Mouse (Mus musculus) cerebellum, postnatal 14 days (tissue): ENCODE measurements around the gene Ptma.

Experiments
- DNase-seq, 2 experiments: peaks; one replicate each; pipeline ENCODE4 v3.0.0; 2021; ENCODE audit warnings: mixed read lengths in 2 of 2

Gene Ptma

GRCm38 (mm10) chr1:86551299-86551698, 24.8 kb downstream of the Ptma start:
- DNase-seq = no peak

GRCm38 (mm10) chr1:86551877-86552276, 25.4 kb downstream of the Ptma start:
- no peak for DNase-seq

- DNase-seq = no peak
These were observed 29.1 kb downstream of the Ptma start for GRCm38 (mm10) chr1:86555665-86556064.

- no peak for DNase-seq
These were observed 31.3 kb downstream of the Ptma start for GRCm38 (mm10) chr1:86557872-86558271.

GRCm38 (mm10) chr1:86559232-86559631, 32.7 kb downstream of the Ptma start:
- DNase-seq = no peak

GRCm38 (mm10) chr1:86562663-86563062, 36.1 kb downstream of the Ptma start:
- no peak for DNase-seq

- DNase-seq = no peak
These were observed 41.9 kb downstream of the Ptma start for GRCm38 (mm10) chr1:86568409-86568808.

- no peak for DNase-seq
These were observed 42.9 kb downstream of the Ptma start for GRCm38 (mm10) chr1:86569292-86569860.

- DNase-seq = no peak
These were observed 44.9 kb downstream of the Ptma start for GRCm38 (mm10) chr1:86571381-86571780.

GRCm38 (mm10) chr1:86571941-86572340, 45.4 kb downstream of the Ptma start:
- no peak for DNase-seq
